Mouse (Mus musculus): Measurements from ENCODE around the gene F13a1.

The F13a1 gene

DNA sequence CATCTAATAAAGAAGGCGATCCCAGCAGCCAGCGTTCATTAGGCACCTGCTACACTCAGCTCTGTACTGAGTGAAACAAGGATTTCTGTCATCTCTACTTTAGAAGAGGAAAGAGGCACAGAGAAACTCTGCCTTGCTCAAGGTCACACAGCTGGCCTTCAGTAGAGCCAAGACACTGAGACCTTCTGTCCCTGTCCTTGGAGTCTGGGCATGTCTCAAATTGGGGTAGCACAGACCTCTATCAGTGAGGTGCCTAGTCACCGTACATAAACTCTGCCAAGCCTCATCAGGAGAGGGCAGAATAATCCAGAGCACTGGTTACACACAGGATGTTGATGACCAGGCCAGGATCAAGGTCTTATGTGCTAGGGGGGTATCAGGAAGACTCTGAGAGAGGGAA, 108.2 kb downstream of the F13a1 start:
- no peak for DNase-seq

DNA sequence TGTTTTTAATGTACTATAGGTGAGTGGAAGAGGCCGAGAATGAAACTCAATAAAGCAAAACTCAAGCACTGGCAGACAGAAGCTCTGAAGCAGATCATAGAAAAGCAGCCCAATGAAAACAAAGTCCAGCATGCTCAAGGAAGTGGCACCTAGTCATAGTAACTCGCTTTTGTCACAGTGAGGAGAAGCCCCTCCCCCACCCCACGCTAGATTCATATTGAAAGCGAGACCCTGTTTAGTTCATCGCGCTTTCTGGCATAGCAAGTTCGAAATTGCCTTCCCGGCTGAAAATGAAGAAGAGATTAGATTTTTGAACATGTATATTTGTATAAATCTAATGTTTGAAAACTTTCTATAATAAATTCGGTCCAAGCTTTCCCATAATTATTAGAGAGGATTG, 118.0 kb downstream of the F13a1 start:
- DNase-seq, result no peak

GRCm38 (mm10) chr13:36919737-36920136, 130.3 kb downstream of the F13a1 start:
- DNase-seq, result no peak

GRCm38 (mm10) chr13:36903885-36904284, 146.2 kb downstream of the F13a1 start:
- DNase-seq, result no peak

DNA sequence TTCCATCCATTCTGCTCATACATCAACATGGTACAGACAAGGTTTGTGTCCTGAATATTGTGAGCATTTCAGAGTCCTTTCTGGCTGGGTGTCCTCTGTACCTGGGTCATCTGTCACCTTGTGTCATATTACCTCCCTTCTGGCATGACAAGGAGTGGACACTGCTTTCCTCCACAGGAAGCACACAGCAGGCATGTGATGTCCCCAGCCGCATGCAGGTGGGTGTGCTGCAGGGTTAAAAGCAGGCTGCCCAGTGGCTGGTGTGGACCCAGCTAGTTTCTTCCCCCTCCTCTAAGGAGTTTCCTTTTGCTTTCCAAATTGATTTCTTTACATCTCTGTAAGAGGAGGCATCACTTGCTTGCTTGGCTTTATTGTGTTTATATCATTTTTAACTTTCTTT, 146.6 kb downstream of the F13a1 start:
- no peak for DNase-seq

GRCm38 (mm10) chr13:36901603-36902002, 148.4 kb downstream of the F13a1 start:
- DNase-seq, result no peak

GRCm38 (mm10) chr13:36901016-36901415, 149.0 kb downstream of the F13a1 start:
- DNase-seq, result no peak

- DNase-seq, result no peak
These were observed 154.0 kb downstream of the F13a1 start for GRCm38 (mm10) chr13:36896061-36896460.

GRCm38 (mm10) chr13:36893762-36894161, 156.3 kb downstream of the F13a1 start:
- DNase-seq, result no peak

DNA sequence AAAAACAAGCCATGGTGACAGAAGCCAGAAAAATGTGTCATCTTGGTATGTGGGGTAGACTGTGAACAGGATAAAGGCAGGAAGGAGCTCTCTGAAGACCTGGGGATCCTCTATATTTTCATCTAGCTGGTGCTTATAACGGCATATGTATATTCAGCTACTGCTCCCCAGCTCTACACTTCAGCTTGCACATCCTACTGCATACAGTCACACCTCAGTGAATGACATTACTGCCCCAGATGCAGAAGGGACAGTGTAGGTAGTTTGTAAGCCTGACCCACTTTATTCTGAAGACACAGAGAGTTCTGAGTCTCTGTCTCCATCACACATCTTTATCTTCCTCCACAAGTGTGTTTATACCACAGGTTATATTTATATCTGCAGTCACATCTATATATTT, 157.8 kb downstream of the F13a1 start:
- DNase-seq, result no peak

DNA sequence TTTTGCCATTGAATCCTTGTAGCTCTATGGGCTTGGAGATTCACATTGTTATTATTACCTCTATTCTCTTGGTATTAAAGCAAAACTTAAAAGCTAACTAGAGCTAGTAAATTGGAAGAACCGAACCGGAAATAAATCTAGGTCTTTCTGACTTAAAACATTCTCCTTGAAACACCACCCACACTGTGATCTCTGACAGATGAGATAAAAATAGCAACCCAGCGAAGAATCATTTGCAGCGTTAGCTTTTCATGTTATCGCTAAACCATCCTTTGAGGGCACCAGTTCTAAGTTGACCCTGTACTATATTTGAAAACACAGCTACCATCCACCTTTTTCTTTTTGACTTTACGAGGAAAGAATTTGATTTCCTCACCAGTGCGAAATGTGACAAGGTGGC, 164.1 kb downstream of the F13a1 start:
- DNase-seq, result no peak

DNA sequence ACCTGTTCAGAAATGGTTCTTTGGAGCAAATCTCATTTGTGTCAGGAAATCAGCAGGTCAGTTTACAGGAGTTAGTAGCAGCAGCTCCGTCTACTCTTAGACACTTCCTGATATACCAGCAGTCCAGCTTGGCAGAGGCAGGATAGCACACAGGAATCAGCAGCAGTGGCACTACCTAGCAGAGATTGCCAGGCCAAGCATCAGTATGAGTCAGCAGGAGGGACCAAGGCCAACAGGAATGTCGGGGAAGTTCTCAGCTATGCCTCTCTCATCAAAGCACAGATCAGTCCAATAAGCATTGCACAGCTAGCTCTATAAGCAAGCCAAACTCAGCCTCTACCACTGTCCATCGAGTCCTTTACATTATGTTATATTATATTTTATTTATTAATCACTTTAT, 210.9 kb downstream of the F13a1 start:
- no peak for DNase-seq
